Mouse (Mus musculus) embryonic fibroblast, embryonic 13.5 days (primary cell): ENCODE measurements around the gene Numb. TPM values are rescaled to one million over a fixed set of nuclear protein-coding genes. Genes with fewer than 3 reads are reported as not detected.

Experiments used
- H3K27ac ChIP-seq: 2 replicates; pipeline ENCODE4 v1.5.1; 2012; ENCODE audit warnings: low read length, control low read depth, inconsistent platforms; ENCODE audit not compliant: insufficient read depth
- H3K4me1 ChIP-seq: 2 replicates; pipeline ENCODE4 v1.6.1; 2011; ENCODE audit warnings: low read length; ENCODE audit not compliant: control insufficient read depth, insufficient read depth
- H3K4me3 ChIP-seq: 2 replicates; pipeline ENCODE4 v1.5.1; 2011; ENCODE audit warnings: mild to moderate bottlenecking, control low read depth, low read length; ENCODE audit not compliant: insufficient read depth
- CTCF ChIP-seq: IDR thresholded peaks from 2 replicates; pipeline ENCODE4 v1.5.1; 2011; ENCODE audit warnings: mild to moderate bottlenecking, control low read depth, low read length, moderate library complexity, borderline replicate concordance; ENCODE audit not compliant: insufficient read depth
- POLR2A ChIP-seq: IDR thresholded peaks from 2 replicates; pipeline ENCODE4 v1.6.1; 2011; ENCODE audit warnings: low read depth, mild to moderate bottlenecking, control low read depth, low read length, moderate library complexity
- polyA plus RNA-seq: library from polyadenylated mRNA; stranded (reverse); fragments of >200 nt; gene quantifications from 2 replicates; pipeline ENCODE4 v1.2.4, GENCODE M21; 2011; ENCODE audit warnings: low read depth; ENCODE audit not compliant: missing spikeins, insufficient read length

The Numb gene
- polyA plus RNA-seq, 1 experiment = 23.6 TPM

DNA sequence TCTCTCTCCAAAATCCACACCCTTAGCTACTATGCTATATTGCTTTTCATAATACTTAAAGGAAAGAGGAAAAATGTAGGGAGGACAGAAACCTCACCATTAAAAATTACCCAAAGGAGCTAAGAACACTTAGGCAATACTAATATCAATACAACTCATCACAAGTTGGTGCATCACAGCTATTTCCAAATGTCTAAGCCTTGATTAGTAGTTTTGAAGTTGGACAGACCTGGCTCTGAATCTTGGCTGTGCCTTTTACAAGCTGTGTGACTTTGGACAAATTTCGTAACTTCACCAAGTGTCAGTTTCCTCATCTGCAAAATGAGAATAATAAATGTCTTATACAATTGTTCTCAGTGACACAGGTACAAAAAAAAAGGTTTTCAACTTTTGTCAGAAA, 66.5 kb downstream of the Numb start:
- TF ChIP-seq CTCF (no peak), POLR2A (no peak)
- Histone ChIP-seq H3K4me3 (no peak overlapping the region), H3K27ac (no peak overlapping the region)

DNA sequence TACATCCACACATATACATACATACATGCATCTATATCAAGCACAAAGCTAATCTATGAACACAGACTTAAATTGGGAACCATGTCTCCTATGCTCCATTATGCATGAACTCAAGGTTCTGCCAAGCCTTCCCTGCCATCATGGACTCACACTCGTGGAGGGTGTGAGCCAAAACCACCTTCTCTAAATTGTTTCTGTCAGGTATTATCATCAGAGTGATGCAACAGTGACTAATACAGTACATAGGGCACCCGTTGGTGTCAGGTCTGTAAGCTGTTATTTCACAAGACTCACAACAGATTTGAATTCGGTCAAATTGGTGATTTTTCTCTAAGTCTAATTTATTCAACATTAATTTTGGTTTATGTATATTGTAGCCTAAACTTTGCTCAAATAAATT, 67.5 kb downstream of the Numb start:
- Histone ChIP-seq H3K4me3 (no peak overlapping the region), H3K4me1 (no peaks in the 10 kb centered on the region), H3K27ac (no peak overlapping the region)
- TF ChIP-seq CTCF = no peak
- no peak for TF ChIP-seq POLR2A

More for the DNA sequence above, 66.5 kb downstream of the Numb start:
- H3K4me1 ChIP-seq = no peaks in the 10 kb centered on the region

DNA sequence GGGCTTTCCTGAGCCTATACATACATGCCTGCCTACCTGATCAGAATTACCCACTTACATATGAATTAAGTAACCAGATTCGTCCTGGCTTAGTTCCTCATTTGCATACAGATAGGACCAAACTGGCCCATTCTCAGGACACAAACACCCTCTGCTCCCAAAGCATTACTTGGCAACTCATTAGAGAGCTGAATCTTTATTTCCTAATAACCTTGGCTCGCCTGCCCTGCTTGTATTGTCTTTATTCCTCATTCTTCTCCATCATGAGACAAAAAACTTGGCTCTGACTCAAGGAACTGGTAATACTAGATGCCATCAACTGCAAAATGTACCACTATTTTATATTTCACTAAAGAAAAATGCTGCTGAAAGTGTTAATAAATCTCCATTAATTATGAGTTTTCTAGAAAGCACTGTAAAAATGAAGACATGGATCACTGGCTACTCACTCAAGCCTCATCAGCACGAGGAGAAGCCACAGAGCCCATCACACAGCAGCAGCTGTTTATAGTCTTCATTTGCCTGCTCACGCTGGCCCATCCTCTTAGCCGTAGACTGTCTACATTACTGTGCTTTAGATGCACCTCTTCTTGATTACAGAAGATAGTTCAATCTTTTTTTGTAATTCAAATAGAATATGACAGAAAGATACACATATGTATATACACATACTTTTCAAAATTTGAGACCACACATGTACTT, 69.1 kb downstream of the Numb start:
- no peak overlapping the region for H3K27ac ChIP-seq
- H3K4me1 ChIP-seq = no peaks in the 10 kb centered on the region
- TF ChIP-seq POLR2A (no peak), CTCF (no peak)
- H3K4me3 ChIP-seq = no peak overlapping the region

DNA sequence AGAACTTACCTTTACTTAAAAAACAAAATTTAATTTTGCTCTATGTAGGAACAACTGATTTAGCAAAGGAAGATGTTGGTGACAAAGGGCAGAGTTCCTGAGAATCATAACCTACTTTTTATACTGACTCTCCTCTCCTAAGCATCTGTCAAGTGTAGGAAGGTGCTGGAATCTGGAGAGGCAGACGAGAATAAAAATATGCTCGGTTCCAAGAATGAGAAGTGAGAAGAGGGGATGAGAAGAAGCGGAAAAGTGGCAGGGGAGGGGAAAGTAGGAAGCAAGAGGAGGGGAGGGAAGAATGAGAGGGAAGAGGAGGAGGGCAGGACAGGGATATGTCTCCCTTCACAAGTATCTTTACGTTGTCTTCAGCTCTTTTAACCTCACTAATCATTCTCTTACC, 71.4 kb downstream of the Numb start:
- no peak overlapping the region for H3K4me3 ChIP-seq
- TF ChIP-seq CTCF (no peak), POLR2A (no peak)
- no peak overlapping the region for H3K27ac ChIP-seq
- H3K4me1 ChIP-seq = no peaks in the 10 kb centered on the region

DNA sequence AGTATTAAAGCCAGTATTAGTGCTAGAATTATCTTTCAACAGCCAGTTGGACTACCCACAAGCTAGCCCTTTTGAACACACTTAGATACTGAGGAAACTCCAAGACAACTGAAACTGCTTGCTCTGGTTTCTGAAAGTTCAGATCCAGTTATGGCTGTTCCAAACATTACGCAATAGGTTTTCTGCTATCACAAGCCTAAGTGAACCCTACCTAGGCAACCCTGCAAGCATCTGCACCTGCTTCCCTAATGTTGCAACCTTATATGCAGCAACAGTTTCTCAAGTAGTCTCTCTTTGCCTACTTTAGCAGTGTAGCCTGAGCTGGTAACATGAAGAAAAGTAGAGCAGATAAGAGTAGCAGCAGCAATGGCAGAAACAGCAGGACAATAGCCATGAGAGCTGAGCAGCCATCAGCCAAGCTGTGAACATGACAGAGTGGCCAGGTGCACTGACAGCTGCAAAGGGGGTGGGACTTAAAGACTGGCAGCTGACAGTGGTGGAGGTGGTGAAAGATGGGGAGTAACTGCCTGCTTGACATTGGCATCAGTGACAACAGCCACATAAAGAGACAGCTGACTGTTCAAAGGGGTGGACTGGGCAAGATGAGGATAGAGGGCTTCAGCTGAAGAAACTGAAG, 73.0 kb downstream of the Numb start:
- TF ChIP-seq POLR2A = no peak
- no peak for TF ChIP-seq CTCF
- no peak overlapping the region for H3K27ac ChIP-seq
- H3K4me1 ChIP-seq = no peaks in the 10 kb centered on the region
- no peak overlapping the region for H3K4me3 ChIP-seq

DNA sequence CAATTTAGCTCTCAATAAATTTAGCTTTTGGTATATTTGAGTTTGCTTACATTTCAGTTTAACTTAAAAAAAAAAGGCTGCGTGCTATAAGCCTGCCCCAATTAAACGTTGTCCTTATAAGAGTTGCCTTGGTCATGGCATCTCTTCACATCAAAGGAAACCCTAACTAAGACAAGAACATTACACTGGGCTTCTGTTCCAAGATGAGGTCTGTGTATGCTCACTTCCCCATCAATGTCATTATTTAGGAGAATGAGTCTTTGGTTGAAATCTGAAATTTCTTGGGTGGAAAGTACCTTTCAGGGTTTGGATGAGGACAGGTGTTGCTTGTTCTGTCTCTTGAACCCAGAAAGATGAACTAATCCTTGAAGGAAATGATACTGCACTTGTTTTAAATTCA, 73.9 kb downstream of the Numb start:
- Histone ChIP-seq H3K4me3 (no peak overlapping the region), H3K27ac (no peak overlapping the region), H3K4me1 (no peaks in the 10 kb centered on the region)
- no peak for TF ChIP-seq CTCF
- no peak for TF ChIP-seq POLR2A

DNA sequence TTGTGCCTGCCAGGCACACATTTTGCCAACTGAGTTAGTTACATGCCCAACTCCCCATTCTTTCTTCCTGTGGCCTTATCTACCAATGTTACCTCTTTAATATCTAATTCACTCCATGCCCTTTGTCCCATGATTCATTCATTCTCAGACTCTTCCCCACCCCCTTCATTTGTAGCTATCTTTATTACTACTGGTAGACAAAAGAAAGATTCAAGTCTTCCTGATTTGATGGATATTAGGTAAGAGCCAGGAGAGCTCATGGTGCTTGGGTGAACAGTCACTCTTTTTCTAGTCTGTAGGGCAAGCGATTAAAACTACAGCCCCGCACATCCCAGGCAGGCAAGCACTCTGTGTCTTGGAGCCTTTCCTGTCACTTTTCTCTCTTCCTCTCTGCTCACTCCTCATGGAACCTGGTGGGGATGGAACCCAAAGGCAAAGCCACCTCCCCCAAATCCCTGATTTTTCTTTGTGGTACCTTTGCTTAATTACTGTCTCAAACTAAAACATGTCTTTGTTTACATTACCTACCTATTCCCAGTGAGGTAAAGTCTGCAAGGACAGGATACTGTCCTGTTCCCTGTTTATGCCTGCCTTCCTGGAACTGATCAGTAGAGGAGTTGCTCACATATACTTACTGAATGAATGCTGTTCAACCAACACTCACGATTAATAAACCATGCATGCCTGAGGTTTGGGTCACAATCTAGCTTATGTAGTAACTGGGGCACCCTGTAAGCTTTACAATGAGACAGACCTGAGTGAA, 78.9 kb downstream of the Numb start:
- Histone ChIP-seq H3K4me1 (no peaks in the 10 kb centered on the region), H3K4me3 (no peak overlapping the region), H3K27ac (no peak overlapping the region)
- no peak for TF ChIP-seq CTCF
- TF ChIP-seq POLR2A = no peak

DNA sequence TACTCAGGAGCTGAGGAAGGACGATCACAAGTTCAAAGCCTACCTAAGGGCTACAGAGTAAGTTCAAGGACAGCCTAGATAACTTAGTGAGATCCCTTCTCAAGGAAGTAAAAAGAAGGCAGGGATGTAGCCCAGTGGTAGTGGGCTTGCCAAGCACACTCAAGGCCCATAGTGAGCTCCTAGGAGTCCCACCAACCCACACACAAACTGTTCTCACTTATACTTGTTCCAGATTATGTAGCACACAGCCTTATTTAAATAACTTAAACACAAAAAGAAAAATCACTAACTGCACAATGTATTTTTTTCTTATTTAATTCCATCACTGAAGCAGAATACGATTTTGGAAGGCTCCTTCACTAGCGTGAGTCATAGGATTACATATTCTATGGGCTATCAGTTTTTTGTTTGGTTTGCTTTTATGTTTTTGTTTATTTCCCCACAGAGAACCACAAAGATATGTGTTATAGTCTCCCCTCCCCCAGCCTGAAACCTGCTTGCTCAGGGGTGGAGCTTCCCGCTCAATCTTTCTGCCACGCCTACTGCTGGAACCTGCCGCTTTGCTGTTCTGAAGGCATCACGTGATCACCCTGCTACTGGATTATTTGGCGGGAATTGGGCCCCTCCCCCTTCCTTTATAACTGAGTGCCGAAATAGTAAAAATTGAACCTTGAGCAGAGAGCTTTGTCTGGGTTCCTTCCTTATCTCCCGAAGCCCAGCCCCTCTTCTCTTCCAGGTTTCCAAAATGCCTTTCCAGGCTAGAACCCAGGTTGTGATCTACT, 80.1 kb downstream of the Numb start:
- H3K4me3 ChIP-seq = no peak overlapping the region
- H3K27ac ChIP-seq = no peak overlapping the region
- no peaks in the 10 kb centered on the region for H3K4me1 ChIP-seq
- TF ChIP-seq CTCF (no peak), POLR2A (no peak)

DNA sequence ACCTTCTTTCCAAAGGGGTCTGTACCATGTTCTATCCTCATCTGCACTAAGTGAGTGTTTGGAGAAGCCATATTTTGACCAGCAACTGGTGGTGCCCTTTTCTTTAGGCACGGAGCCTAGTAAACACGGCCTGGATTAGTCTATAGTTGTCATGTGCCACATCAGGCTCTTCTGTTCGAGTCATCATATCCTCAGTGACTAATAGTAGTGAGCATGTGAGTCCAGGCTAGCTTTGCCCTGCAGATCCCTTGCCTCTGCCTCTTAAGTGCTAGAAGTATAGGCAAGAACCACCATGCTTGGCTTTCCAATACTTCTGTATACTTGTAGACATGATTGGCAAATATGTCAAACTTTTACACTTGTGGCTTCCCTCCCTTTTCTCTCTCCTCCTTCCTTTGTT, 87.8 kb downstream of the Numb start:
- Histone ChIP-seq H3K4me1 (no peaks in the 10 kb centered on the region), H3K27ac (no peak overlapping the region), H3K4me3 (no peak overlapping the region)
- TF ChIP-seq CTCF = no peak
- TF ChIP-seq POLR2A = no peak

DNA sequence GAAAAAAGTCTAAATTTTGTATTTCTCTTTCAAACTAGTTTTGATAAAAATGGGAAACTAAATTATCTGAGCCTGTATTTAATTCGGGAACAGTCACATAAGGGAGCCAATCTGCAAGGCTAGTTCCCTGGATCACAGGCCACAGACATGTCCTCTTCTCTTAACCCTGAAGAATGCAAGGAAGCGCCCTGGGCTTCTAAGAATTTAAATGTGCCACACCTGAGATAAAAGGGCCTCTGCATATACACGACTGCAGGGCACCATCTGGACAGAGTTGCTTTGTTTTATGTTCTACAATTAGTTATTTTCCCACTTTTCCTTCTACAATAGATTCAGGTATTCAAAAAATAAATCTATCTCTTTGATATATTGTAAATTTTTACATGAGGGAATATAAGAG, 91.3 kb downstream of the Numb start:
- no peaks in the 10 kb centered on the region for H3K4me1 ChIP-seq
- no peak overlapping the region for H3K27ac ChIP-seq
- H3K4me3 ChIP-seq = no peak overlapping the region
- TF ChIP-seq CTCF (no peak), POLR2A (no peak)
